Mouse (Mus musculus) gastrocnemius, adult 2 months (tissue): Measurements from ENCODE around the gene Elf2. TPM values are rescaled to one million over a fixed set of nuclear protein-coding genes. Genes with fewer than 3 reads are reported as not detected.

Experiments
- DNase-seq: peaks from one replicate; pipeline ENCODE4 v3.0.0; 2022
- H3K27ac ChIP-seq: fragments of 200-600 bp; 2 replicates; pipeline ENCODE4 v1.8.1; 2022; ENCODE audit warnings: mild to moderate bottlenecking
- H3K4me3 ChIP-seq: fragments of 200-600 bp; 2 replicates; pipeline ENCODE4 v1.8.1; 2022; ENCODE audit warnings: mild to moderate bottlenecking, moderate library complexity
- CTCF ChIP-seq: fragments of 200-600 bp; IDR thresholded peaks from 2 replicates; pipeline ENCODE4 v1.8.1; 2022; ENCODE audit warnings: antibody characterized with exemption, mild to moderate bottlenecking, moderate library complexity
- intact Hi-C: fragments of 180-260 bp; cut with DNase I; formaldehyde crosslinking; loops from one replicate; pipeline ENCODE4 v1.15.1; 2025
- total RNA-seq, 2 experiments: library from RNA; stranded (reverse); gene quantifications; 2 replicates each; pipeline ENCODE4 v1.2.3; 2021

Gene Elf2
- total RNA-seq, 2 experiments from 2014 or later, result 50.7 to 53.2 TPM

- DNase-seq, result no peak
- H3K27ac ChIP-seq, result peak overlapping the region; percentile 100
- H3K4me3 ChIP-seq, result peak overlapping the region; percentile 98
- no peak for TF ChIP-seq CTCF
- intact Hi-C loops, result no loop called here
Observed at GRCm38 (mm10) chr3:51339378-51339733, 1.1 kb downstream of the Elf2 start.

GRCm38 (mm10) chr3:51335378-51335777 lies 5.1 kb downstream of the Elf2 start:
- H3K27ac ChIP-seq, result no peak overlapping the region
- intact Hi-C loops, result no loop called here
- no peak for TF ChIP-seq CTCF
- no peak for DNase-seq
- no peak overlapping the region for H3K4me3 ChIP-seq

GRCm38 (mm10) chr3:51333950-51334349 lies 6.5 kb downstream of the Elf2 start:
- Histone ChIP-seq H3K27ac (peak overlapping the region; percentile 82), H3K4me3 (peak overlapping the region; percentile 60; the same call in 1 of the 2 replicates)
- no peak for TF ChIP-seq CTCF
- DNase-seq, result no peak
- intact Hi-C loops, result no loop called here

GRCm38 (mm10) chr3:51333234-51333889 lies 7.1 kb downstream of the Elf2 start:
- Histone ChIP-seq H3K4me3 (peak overlapping the region; percentile 60), H3K27ac (peak overlapping the region; percentile 82)
- intact Hi-C loops, result no loop called here
- DNase-seq, result peak; percentile 70
- no peak for TF ChIP-seq CTCF

GRCm38 (mm10) chr3:51330086-51330485 lies 10.4 kb downstream of the Elf2 start:
- no peak for TF ChIP-seq CTCF
- intact Hi-C loops, result no loop called here
- Histone ChIP-seq H3K27ac (peak overlapping the region; percentile 7; the same call in 1 of the 2 replicates), H3K4me3 (no peak overlapping the region)
- DNase-seq, result no peak

- peak; percentile 60 for DNase-seq
- H3K4me3 ChIP-seq, result peak overlapping the region; percentile 41
- H3K27ac ChIP-seq, result peak overlapping the region; percentile 65
- intact Hi-C loops, result no loop called here
- no peak for TF ChIP-seq CTCF
Observed at GRCm38 (mm10) chr3:51328546-51328945, 11.9 kb downstream of the Elf2 start.

- intact Hi-C loops, result no loop called here
Observed at GRCm38 (mm10) chr3:51327817-51328216, 12.6 kb downstream of the Elf2 start.

GRCm38 (mm10) chr3:51327429-51327797 lies 13.1 kb downstream of the Elf2 start:
- peak overlapping the region; percentile 65 for H3K27ac ChIP-seq
- intact Hi-C loops, result no loop called here

More at GRCm38 (mm10) chr3:51327817-51328216, 12.6 kb downstream of the Elf2 start:
- Histone ChIP-seq H3K4me3 (peak overlapping the region; percentile 41), H3K27ac (peak overlapping the region; percentile 65)
- peak; percentile 64 for DNase-seq
- TF ChIP-seq CTCF, result no peak

GRCm38 (mm10) chr3:51326664-51327428 lies 13.6 kb downstream of the Elf2 start:
- DNase-seq, result peak; percentile 48
- Histone ChIP-seq H3K27ac (peak overlapping the region; percentile 65), H3K4me3 (no peak overlapping the region; the same call in 1 of the 2 replicates)
- intact Hi-C loops, result no loop called here
- no peak for TF ChIP-seq CTCF

More at GRCm38 (mm10) chr3:51327429-51327797, 13.1 kb downstream of the Elf2 start:
- peak; percentile 43 for TF ChIP-seq CTCF
- peak overlapping the region; percentile 41 for H3K4me3 ChIP-seq
- no peak for DNase-seq

- peak; percentile 10; the same call in 1 of the 2 replicates for TF ChIP-seq CTCF
- no peak overlapping the region for H3K4me3 ChIP-seq
- no peak for DNase-seq
- no peak overlapping the region for H3K27ac ChIP-seq
- intact Hi-C loops, result no loop called here
Observed at GRCm38 (mm10) chr3:51325475-51325874, 15.0 kb downstream of the Elf2 start.

- intact Hi-C loops, result no loop called here
Observed at GRCm38 (mm10) chr3:51323006-51323405, 17.5 kb downstream of the Elf2 start.

GRCm38 (mm10) chr3:51322326-51322725 lies 18.1 kb downstream of the Elf2 start:
- intact Hi-C loops, result no loop called here
- no peak for TF ChIP-seq CTCF
- Histone ChIP-seq H3K4me3 (no peak overlapping the region), H3K27ac (no peak overlapping the region)
- no peak for DNase-seq

More at GRCm38 (mm10) chr3:51323006-51323405, 17.5 kb downstream of the Elf2 start:
- Histone ChIP-seq H3K4me3 (no peak overlapping the region), H3K27ac (no peak overlapping the region)
- TF ChIP-seq CTCF, result no peak
- DNase-seq, result no peak

GRCm38 (mm10) chr3:51321141-51321540 lies 19.3 kb downstream of the Elf2 start:
- no peak for TF ChIP-seq CTCF
- Histone ChIP-seq H3K4me3 (no peak overlapping the region), H3K27ac (no peak overlapping the region)
- no peak for DNase-seq
- intact Hi-C loops, result no loop called here
